Mouse (Mus musculus): Measurements from ENCODE around the gene Sbno2.

Sbno2 gene

DNA sequence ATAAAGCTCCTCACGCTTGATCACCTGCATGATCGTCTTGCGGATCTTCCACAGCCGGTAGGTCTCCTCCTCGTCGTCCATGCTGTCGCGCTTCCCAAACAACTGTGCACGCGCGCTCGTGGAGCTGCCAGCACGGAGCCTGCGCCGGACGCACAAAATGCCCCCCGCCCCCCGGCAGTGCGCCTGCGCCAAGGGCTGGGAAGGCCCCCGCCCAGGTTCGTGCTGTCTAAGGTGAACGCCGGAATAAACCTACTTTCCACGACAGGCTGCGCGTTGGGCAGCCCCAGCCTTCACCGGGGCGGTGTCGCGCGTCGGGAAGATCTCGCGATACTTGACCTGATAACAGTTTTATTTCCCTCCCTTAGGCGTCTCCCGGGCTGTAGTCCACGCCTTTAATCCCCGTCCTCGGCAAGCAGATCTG lies 65.8 kb downstream of the Sbno2 start, which contains the start of gene Polr2e:
Polr2e (minus strand) TSS at position 237 of the 421 bp plus-strand sequence.
- peak; percentile 99 for DNase-seq (ENCODE audit: low read depth, low spot score)

DNA sequence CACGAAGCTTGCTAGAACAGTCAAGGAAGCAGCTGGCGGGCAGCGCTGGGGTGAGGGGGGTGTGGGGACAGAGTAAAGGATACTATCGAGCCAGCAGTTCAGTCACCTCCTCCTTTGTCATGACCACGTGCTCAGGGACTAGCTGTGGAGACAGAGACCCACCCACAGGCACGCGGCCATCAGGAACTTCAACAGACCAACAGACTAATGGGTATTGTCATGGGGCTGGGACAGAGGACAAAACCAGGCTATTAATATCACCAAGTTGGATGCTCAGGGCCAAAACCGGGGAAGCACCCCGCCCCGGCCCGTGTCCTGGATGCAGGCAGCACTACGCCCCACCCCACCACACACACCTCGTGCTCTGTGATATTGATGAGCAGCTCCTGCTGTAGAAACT lies 68.5 kb downstream of the Sbno2 start:
- no peak for DNase-seq (ENCODE audit: low read depth, low spot score)

DNA sequence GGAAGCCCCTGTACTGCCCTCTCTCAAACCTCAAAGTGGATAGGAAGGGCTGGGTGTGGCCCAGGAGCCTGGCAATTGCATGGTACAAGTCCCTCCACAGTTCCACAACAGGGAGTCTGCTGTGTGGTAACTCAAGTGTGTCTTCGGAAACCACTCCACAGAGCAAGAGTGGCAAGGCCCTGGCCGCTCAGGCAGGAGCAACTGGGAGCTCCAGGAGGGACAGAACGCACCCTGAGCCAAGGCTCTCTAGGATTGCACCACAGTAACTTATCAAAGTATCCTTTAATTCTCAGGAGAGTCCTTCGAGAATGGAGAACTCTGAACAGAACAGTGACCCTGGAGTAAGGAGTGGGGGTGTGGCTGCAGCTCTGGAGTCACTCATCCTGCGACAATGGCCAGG lies 69.7 kb downstream of the Sbno2 start:
- no peak for DNase-seq (ENCODE audit: low read depth, low spot score)

DNA sequence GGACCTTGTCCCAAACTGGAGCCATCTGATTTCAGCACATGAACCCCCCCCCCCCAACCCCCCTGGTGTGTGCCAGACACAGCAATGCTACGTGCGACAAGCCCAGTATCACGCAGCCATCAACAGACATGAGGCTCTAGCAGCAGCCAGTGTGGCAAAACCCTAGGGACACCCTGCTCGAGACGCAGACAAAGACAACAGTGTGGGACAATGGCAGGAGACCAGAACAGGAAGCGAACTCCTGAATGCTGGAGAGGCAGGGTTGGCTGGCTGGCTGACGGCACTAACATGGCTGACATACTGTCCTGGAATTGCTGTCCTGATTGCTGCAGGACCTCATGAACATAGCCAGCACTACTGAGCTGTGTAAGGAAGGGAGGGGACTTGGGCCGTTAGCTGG lies 70.2 kb downstream of the Sbno2 start:
- DNase-seq (ENCODE audit: low read depth, low spot score), result no peak

DNA sequence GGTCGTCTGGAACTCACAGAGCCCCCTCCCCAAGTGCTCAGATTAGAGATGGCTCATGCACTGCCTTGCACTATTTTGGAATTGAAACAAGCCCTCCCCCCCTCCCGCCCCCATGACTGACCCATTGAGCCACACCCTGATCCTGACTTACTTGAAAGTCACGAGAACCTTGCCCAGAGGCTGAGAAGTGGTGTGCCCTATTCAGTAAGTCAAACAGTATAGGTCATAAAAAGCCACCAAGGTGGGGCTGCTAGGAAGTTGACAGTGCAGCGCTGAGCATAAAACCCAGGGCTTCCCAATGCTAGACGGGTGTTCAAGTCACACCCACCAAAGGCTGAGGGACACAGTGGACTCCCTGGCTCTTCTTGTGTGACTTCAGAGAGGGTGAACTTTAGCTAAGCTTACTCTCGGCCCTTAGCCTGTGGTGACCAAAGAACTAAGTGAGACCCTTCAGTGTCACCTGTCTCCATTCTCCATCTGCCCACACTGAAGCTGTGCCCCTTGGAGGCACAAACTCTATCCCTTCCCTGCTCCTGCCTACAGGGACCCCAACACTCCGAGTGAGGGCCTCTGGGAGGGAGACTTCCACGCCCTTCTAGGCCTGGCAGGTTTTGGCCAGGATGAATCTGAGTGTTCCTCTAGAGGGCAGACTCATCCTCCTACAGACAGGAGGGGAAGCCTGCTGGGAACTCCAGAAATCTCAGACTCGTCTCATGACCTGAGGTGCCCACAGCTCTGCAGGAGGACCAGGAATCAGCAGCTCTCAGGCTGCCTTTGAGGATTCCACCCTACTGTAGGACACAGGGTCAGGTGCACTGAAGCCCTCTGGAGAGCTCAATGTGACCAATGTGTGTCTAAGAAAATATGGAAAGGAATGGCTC lies 71.6 kb downstream of the Sbno2 start:
- DNase-seq (ENCODE audit: low read depth, low spot score), result peak; percentile 54

DNA sequence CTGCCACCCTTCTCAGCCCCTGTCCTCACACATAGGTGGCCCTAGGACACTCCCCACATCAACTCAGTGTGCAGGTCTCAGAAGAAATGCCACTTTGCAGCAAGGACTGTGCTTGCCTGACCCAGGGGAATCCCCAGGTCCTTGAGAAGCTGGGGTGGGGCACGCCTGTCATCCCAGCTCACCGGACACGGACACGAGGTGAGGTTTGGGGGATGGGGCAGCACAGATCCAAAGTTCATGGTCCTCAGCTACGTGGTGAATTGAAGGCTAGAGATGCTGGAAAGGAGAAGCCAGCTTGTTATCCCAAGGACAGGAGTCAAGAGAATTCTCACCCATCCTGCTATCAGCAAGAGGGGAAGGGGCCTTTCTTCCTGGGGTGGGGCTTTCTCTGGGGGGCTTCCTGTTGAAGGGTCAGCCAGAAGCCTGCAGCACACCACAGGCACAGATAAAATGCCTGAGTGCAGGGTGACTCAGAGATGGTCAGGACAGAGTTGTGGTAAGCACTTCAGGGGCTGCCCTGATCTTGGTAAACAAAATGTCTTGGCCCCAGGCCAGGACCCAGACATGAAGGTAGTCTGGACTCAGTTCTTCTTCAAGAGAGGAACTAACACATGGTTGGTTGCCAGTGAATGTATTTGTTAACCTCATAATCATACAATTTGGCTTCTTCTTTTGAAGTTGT lies 72.4 kb downstream of the Sbno2 start:
- peak; percentile 87 for DNase-seq (ENCODE audit: low read depth, low spot score)

DNA sequence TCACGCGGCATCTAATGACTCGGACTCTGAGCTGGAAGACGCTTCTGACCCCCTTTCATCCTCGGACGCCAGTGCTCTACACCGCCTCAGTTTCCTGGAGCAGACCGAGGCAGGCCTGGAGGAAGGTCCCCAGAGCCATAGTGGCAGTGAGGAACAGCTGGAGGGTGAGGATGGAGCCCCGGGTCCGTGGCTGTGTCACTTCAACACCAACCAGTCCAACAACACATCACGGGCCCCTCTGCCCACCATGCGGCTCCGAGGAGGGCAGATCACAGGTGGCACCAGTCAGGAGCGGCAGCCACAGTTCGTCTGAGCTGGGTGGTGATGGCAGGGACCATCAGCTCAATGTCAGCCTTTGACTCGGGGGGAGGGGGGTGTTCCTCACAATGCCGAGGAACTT lies 74.6 kb downstream of the Sbno2 start:
- no peak for DNase-seq (ENCODE audit: low read depth, low spot score)

DNA sequence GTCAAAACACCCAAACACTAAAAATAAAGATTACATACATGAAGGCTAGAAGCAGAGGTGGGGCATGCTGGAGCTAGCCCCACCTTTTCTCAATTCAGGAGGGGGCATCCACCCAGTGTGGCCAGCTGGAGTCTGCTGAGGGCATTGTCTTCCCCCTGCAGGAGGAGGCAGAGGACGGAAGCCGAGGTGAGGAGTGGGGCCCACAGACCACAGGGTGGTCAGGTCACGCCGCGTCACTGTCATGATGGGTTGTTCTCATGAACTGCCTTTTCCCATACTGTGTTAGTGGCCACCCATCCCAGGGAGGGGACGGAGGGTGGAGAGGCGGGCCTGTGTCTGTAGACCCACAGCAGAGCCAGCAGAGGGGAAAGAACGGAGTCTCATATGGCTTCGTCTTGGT lies 75.2 kb downstream of the Sbno2 start:
- DNase-seq (ENCODE audit: low read depth, low spot score), result no peak

DNA sequence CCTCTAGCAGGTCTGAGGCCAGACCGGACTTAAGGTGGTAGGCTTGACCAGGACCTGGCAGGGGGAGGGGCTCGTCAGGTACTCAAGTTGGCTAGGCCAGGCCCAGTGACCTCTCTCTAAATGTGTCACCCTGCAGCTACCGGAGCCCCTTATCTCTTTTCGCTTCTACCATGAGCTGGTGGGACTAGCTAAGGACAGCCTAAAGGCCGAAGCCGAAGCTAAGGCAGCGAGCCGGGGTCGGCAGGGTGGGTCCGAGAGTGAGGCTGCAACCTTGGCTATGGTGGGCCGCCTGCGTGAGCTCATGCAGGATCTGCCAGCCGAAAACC lies 76.9 kb downstream of the Sbno2 start:
- DNase-seq (ENCODE audit: low read depth, low spot score), result no peak

DNA sequence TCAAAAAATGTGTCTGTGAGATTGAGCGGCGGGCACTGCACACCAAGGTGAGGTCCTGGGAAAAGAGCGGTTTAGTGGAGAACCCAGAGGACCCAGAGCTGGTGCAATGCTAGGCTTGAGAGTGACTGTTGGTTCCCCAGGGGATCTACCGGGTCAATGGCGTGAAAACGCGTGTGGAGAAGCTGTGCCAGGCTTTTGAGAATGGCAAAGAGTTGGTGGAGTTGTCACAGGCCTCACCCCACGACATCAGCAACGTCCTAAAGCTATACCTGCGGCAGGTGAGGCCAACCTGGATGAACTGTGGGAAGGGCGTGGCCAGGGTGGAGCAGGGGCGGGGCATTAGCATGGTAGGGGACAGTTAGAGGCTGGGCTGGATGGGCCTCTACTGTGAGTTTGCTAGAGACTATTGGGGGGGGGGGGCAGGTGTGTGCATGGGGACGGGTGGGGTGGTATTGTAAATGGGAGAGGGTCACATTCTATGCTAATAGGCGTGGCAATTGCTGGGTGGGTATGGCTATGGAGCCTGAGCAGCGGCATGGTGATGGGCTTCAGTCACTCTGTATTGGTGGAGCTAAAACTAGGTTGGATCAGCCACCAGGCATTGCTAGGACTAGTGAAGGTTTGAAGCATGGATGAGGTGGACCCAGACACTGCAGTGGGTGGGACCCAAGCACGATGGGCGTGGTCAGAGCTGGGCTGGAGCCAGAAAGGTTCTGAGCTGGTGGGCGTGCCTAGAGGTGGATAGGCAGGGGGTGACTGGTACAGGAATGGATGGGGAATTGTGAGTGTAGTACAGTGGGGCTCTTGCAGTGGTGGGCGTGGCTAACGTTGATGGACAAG lies 77.5 kb downstream of the Sbno2 start:
- no peak for DNase-seq (ENCODE audit: low read depth, low spot score)

DNA sequence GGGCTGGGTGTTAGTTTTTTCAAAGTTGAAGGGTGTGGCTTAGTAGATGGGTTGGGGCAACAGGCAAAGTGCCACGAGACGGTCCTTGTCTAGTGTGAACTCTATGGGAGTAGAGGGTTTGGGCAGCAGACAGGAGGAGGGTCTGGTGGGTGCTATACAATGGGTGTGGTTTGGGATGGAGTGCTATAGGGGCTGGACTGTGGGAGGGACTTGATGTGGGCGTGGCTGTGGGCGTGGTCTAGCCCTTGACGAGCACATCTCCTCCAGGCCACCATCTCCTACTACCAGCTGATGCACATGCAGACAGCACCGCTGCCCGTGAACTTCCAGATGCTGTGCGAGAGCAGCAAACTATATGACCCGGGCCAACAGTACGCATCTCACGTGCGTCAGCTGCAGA lies 79.5 kb downstream of the Sbno2 start:
- DNase-seq (ENCODE audit: low read depth, low spot score), result peak; percentile 57

DNA sequence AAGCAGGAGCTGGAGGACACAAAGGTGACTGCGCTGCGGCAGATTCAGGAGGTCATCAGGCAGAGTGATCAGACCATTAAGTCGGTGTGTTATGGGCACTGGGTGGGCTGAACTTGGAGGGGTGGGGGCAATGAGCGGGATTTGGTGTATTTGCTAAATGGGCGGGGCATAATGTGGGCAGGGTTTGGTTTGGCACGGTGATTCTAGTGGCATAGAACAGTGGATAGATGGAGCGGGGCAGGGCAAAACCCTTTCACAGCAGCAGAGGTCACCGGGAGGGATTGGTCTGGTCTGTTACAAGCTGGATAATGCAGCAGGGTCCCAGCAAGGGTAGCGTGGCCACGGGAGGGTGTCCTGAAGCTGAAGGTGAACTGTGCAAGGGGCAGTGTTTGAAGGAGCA lies 79.9 kb downstream of the Sbno2 start:
- no peak for DNase-seq (ENCODE audit: low read depth, low spot score)

DNA sequence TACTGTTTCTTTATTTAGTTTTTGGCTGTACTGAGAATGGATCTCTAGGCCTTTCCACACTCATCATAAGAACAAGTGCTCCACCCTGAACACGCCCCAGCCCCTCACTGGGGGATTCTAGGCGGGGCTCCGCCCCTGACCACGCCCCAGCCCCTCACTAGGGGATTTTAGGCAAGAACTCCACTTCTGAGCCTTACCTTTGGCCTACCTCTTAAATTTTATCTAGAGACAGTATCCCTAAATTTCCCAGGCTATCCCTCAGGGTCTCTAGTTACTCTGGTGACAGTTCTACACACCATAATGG lies 80.4 kb downstream of the Sbno2 start:
- peak; percentile 79 for DNase-seq (ENCODE audit: low read depth, low spot score)

DNA sequence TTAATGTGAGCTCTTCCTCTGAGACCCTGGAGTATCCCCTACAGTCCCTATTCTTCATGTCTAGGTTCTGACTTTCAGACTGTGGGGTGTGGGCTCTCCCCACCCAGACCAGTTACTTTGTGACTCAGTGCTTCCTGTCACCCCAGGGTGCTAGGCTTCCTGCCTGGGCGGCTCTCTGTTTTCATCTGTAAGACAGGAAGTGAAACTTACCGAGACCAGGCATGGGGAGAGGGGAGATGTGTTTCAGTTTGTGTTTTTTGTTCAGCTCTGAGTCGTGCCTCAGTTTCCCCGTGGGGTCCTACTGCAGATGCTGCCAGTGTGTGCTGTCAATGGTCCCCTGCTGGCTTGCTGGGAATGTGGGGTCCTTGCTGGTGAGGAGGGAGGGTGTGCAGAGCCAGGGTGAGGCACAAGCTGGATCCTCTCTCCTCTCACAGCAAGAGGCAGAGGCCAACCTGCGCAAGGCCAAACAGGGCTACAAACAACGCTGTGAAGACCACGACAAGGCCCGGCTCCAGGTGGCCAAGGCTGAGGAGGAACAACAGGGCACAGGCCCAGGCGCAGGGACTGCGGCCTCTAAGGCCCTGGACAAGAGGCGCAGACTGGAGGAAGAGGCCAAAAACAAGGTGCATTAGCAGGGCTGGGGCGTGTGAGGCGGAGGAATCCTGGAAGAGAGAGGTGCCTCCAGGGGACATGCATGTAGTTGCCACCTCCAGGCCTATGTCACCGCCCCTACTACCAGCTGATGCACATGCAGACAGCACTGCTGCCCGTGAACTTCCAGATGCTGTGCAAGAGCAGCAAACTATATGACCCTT lies 80.9 kb downstream of the Sbno2 start:
- peak; percentile 93 for DNase-seq (ENCODE audit: low read depth, low spot score)

DNA sequence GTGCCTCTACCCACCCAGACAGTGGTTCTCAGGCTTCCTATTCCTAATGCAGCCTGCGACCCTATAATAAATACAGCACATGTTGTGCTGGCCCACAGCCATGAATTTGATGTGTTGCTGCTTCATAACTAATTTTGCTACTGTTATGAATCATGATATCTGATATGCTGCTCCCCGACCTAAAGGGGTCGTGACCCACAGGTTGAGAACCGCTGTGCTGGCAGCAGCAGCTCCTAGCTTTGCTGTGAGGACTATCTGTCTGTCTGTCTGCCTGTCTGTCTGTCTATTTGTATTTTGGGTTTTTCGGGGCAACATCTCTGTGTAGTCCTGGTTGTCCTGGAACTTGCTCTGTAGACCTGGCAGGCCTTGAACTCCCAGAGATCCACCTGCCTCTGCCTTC lies 81.6 kb downstream of the Sbno2 start:
- DNase-seq (ENCODE audit: low read depth, low spot score), result no peak

DNA sequence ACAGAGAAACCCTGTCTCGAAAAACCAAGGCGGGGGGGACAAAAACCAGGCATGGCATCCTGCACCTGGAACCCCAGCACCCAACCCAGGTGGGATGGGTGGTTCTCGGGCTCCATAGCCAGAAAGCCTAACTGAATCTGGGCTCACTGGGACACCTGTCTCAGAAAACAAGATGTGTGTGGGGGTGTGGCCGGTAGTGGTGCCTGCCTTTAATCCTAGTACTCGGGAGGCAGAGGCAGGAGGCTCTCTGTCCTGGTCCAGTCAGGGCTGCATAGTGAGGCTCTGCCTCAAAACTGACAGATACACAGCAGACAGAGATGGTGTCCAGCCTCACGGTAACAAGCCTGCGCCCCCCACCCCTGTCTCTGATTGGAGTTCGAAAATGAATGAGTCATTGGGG lies 82.6 kb downstream of the Sbno2 start:
- peak; percentile 48 for DNase-seq (ENCODE audit: low read depth, low spot score)

DNA sequence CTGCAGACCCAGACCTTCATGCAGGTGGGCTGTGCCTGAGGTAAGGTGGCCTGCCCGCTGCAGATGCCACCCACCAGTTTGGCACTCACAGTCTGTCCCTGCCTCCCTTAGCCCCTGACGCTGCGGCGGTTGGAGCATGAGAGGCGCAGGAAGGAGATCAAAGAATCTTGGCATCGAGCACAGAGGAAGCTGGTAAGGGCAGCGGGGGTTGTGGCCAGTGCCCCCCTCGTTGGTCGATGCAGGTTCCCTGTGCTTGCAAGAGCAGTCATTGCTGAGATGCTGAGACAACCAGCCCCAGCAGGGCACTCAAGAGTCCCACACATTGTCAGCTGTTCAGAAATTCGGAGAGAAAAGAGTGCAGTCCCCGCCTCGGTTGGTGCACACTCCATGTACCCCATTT lies 83.2 kb downstream of the Sbno2 start:
- no peak for DNase-seq (ENCODE audit: low read depth, low spot score)

DNA sequence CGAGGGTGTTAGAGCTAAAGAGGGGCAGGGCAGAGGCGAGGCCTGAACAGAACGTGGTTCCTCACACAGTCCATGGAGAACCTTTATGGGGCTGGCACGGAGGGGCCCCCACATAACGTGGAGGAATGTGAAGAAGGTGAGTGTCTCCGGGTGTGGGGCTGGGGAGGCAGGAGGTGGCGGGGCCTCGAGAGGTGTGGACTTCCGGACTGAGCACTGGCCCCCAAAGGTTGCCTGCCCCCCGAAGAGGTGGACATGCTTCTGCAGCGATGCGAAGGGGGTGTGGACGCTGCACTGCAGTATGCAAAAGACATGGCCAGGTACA lies 84.1 kb downstream of the Sbno2 start:
- no peak for DNase-seq (ENCODE audit: low read depth, low spot score)

DNA sequence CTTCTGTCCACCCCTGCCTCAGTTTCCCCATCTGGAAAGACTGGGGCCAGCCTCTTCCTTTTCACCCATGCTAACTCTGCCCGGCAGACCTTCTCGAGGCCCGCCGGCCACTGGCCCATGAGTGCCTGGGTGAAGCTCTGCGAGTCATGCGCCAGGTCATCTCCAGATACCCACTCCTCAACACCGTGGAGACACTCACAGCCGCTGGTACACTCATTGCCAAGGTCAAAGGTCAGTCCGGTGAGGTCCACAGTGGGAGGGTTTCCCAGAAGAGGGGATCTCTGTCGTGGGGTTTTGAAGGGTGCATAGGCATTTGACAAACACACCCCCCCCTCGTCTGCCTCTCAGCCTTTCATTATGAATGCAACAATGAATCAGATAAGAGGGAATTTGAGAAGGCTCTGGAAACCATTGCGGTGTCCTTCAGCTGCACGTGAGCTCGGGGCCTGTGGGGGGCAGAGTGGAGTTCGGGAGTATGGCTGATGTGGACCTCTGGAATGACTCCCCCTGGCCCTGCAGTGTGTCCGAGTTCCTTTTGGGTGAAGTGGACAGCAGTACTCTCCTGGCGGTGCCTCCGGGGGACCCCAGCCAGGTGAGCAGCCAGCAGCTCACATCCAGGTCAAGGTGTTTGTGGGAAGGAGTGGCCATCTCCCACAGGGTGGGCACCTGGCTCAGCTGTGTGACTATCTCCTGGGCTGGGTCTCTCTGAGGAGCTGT lies 84.6 kb downstream of the Sbno2 start:
- DNase-seq (ENCODE audit: low read depth, low spot score), result no peak

DNA sequence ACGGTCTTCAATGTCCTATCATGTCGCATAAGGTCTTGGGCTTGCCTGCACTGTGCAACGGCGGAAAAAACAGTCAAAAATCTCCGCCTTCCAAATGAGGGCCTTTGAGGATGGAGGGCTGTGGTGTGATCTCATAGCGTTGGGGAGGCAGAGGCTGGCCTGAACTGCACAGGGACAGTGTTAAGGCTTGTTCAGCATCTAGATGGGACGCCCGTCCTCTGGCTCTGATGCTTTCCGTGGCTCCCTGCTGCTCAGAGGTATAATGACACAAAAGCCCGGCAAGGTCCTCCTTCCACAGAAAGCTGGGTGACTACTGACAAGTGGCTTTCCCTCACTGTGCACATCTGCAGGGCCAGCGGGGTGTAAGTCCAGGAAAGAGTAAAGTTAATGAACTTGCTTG lies 85.2 kb downstream of the Sbno2 start:
- no peak for DNase-seq (ENCODE audit: low read depth, low spot score)

DNA sequence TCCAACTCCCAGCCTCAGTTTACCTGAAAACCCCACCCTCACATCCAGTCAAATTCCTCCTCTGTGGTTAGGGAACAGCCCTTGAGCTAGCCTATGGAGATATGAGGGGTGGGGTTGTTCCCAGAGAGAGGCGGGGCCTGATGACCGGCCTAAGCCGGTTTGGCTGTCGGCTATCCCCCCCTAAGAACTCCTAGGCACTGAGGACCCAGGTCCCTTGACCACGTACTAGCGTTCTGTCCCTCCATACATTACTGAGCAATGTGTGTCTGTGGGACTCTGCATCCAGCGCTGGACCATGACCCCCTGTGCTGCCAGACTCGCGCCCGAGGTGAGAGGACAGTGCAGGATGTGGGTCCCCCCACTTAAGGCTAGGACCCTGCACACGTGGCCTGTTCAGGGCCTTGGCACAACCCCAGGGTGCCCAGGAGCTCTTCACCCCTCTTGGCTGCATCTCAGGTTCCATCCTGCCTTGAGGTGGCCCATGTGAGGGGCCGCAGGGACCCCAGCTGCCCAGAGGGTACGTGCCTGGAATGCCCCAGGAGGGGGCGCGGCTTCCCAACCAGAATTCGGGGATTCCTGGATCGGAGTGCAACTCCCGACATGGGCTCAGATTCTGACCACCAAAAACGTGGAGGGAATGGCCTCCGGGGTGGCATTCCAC lies 85.8 kb downstream of the Sbno2 start:
- no peak for DNase-seq (ENCODE audit: low read depth, low spot score)

All from A20 (cell line).